Mouse (Mus musculus): ENCODE data around the gene Focad. TPM values are rescaled to one million over a fixed set of nuclear protein-coding genes. Genes with fewer than 3 reads are reported as not detected.

Focad gene
- polyA plus RNA-seq, 1 experiment: 22.5 TPM

DNA sequence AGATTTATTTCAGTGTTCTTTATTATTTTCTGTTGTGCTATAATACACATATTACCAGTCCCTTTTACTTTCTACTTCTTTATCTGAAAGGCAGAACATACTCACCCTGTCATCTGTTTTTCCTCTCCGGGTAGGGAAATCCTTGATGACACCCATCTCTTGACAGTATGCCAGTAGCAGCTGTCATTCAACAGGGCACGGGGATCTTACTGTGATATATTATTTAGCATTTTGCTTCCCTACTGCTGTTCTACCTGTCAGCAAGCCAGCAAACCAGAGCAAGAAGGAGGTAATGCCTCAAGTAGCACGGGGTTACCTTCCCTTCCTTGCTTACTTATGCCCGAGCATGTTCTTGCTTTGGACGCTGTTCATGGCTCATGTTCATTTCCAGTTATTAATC, 99.8 kb downstream of the Focad start:
- Histone ChIP-seq H3K27ac (ENCODE audit: insufficient read depth, low read length) (no peak overlapping the region), H3K4me1 (ENCODE audit: control insufficient read depth, insufficient read depth, low read length) (no peaks in the 10 kb centered on the region), H3K4me3 (ENCODE audit: low read depth, low read length) (no peak overlapping the region), H3K27me3 (ENCODE audit: control insufficient read depth, insufficient read depth, low read length, poor library complexity, severe bottlenecking) (no peaks in the 10 kb centered on the region), H3K9me3 (replicated peaks; ENCODE audit: control insufficient read depth, insufficient read depth, low read length, poor library complexity, severe bottlenecking) (no peaks in the 10 kb centered on the region), H3K9ac (ENCODE audit: low read depth, poor library complexity, severe bottlenecking) (no peak overlapping the region), H3K36me3 (ENCODE audit: control insufficient read depth, insufficient read depth, low read length, poor library complexity, severe bottlenecking) (no peaks in the 10 kb centered on the region)
- TF ChIP-seq CTCF (IDR thresholded peaks at IDR 0.05; ENCODE audit: low read depth, low read length): no peak
- TF ChIP-seq POLR2A (IDR thresholded peaks at IDR 0.05; ENCODE audit: insufficient read depth, low read length): no peak
- no peak for TF ChIP-seq EP300 (IDR thresholded peaks at IDR 0.05; ENCODE audit: insufficient read depth, low read depth, low read length)

DNA sequence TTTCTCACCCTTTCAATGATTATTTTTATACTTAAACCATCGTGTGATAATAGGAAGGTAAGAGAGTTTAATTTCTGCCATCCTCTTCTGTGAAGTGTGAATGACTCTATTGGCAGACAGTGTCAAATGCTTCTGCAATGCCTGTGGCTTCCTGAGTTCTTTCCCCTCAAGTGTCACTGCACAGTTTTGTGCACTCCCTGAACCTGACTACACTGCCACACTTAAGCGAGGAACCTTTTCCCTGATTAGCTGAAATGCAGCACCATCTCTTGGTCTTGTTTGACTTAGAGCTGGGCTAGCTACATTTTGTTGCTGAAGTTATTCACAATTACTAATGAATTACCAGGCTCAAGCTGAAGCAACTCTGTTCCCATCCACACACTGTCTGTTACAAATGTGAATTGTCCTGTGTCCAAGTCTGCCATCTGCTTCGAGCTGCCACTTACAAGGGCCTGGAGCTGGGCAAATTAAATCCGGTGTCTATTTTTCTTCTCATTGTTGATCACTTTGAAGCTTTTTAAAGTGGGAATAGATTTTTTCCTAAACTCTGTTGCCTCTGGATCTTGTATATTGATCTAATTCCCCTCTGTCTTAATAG, 101.6 kb downstream of the Focad start:
- H3K36me3 ChIP-seq (ENCODE audit: control insufficient read depth, insufficient read depth, low read length, poor library complexity, severe bottlenecking): no peaks in the 10 kb centered on the region
- H3K27ac ChIP-seq (ENCODE audit: insufficient read depth, low read length): no peak overlapping the region

DNA sequence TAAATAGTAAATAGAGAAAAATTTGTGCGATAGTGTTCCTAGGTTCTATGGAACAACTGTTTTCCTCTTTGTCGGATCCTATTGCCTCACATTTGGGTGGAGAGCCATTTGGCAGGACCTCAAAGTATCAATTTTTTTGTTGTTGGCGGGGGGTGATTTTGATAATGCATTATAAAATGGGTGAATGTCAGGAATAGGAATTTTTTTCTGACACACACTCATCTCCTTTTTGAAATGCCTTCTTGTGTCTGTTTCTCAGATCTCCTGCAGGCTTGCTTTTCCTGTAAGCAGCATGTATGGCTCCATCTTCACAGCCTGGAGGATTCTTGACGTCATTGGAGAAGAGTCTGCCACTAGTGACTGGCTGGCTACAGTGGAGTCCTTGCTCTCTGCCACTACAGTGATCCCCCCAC, 102.1 kb downstream of the Focad start:
- no peak for TF ChIP-seq CTCF (IDR thresholded peaks at IDR 0.05; ENCODE audit: low read depth, low read length)
- no peak for TF ChIP-seq EP300 (IDR thresholded peaks at IDR 0.05; ENCODE audit: insufficient read depth, low read depth, low read length)
- no peak for TF ChIP-seq POLR2A (IDR thresholded peaks at IDR 0.05; ENCODE audit: insufficient read depth, low read length)
- H3K9me3 ChIP-seq (replicated peaks; ENCODE audit: control insufficient read depth, insufficient read depth, low read length, poor library complexity, severe bottlenecking): no peaks in the 10 kb centered on the region
- no peaks in the 10 kb centered on the region for H3K36me3 ChIP-seq (ENCODE audit: control insufficient read depth, insufficient read depth, low read length, poor library complexity, severe bottlenecking)
- H3K9ac ChIP-seq (ENCODE audit: low read depth, poor library complexity, severe bottlenecking): no peak overlapping the region
- H3K4me1 ChIP-seq (ENCODE audit: control insufficient read depth, insufficient read depth, low read length): no peaks in the 10 kb centered on the region
- no peak overlapping the region for H3K4me3 ChIP-seq (ENCODE audit: low read depth, low read length)
- no peaks in the 10 kb centered on the region for H3K27me3 ChIP-seq (ENCODE audit: control insufficient read depth, insufficient read depth, low read length, poor library complexity, severe bottlenecking)
- no peak overlapping the region for H3K27ac ChIP-seq (ENCODE audit: insufficient read depth, low read length)

More for the DNA sequence above, 101.6 kb downstream of the Focad start:
- no peaks in the 10 kb centered on the region for H3K9me3 ChIP-seq (replicated peaks; ENCODE audit: control insufficient read depth, insufficient read depth, low read length, poor library complexity, severe bottlenecking)
- no peaks in the 10 kb centered on the region for H3K4me1 ChIP-seq (ENCODE audit: control insufficient read depth, insufficient read depth, low read length)
- no peak overlapping the region for H3K4me3 ChIP-seq (ENCODE audit: low read depth, low read length)
- no peak for TF ChIP-seq POLR2A (IDR thresholded peaks at IDR 0.05; ENCODE audit: insufficient read depth, low read length)
- H3K27me3 ChIP-seq (ENCODE audit: control insufficient read depth, insufficient read depth, low read length, poor library complexity, severe bottlenecking): no peaks in the 10 kb centered on the region
- no peak overlapping the region for H3K9ac ChIP-seq (ENCODE audit: low read depth, poor library complexity, severe bottlenecking)

GRCm38 (mm10) chr4:88197244-88197643, 102.8 kb downstream of the Focad start:
- H3K4me3 ChIP-seq (ENCODE audit: low read depth, low read length): no peak overlapping the region
- no peaks in the 10 kb centered on the region for H3K27me3 ChIP-seq (ENCODE audit: control insufficient read depth, insufficient read depth, low read length, poor library complexity, severe bottlenecking)
- no peak overlapping the region for H3K9ac ChIP-seq (ENCODE audit: low read depth, poor library complexity, severe bottlenecking)
- H3K4me1 ChIP-seq (ENCODE audit: control insufficient read depth, insufficient read depth, low read length): no peaks in the 10 kb centered on the region
- no peaks in the 10 kb centered on the region for H3K36me3 ChIP-seq (ENCODE audit: control insufficient read depth, insufficient read depth, low read length, poor library complexity, severe bottlenecking)
- no peaks in the 10 kb centered on the region for H3K9me3 ChIP-seq (replicated peaks; ENCODE audit: control insufficient read depth, insufficient read depth, low read length, poor library complexity, severe bottlenecking)
- no peak for TF ChIP-seq CTCF (IDR thresholded peaks at IDR 0.05; ENCODE audit: low read depth, low read length)
- no peak for TF ChIP-seq EP300 (IDR thresholded peaks at IDR 0.05; ENCODE audit: insufficient read depth, low read depth, low read length)
- TF ChIP-seq POLR2A (IDR thresholded peaks at IDR 0.05; ENCODE audit: insufficient read depth, low read length): no peak
- H3K27ac ChIP-seq (ENCODE audit: insufficient read depth, low read length): no peak overlapping the region

GRCm38 (mm10) chr4:88199186-88199585, 104.8 kb downstream of the Focad start:
- no peak overlapping the region for H3K9ac ChIP-seq (ENCODE audit: low read depth, poor library complexity, severe bottlenecking)
- H3K9me3 ChIP-seq (replicated peaks; ENCODE audit: control insufficient read depth, insufficient read depth, low read length, poor library complexity, severe bottlenecking): no peaks in the 10 kb centered on the region
- no peaks in the 10 kb centered on the region for H3K27me3 ChIP-seq (ENCODE audit: control insufficient read depth, insufficient read depth, low read length, poor library complexity, severe bottlenecking)
- no peak overlapping the region for H3K27ac ChIP-seq (ENCODE audit: insufficient read depth, low read length)
- no peak for TF ChIP-seq POLR2A (IDR thresholded peaks at IDR 0.05; ENCODE audit: insufficient read depth, low read length)
- TF ChIP-seq CTCF (IDR thresholded peaks at IDR 0.05; ENCODE audit: low read depth, low read length): no peak
- TF ChIP-seq EP300 (IDR thresholded peaks at IDR 0.05; ENCODE audit: insufficient read depth, low read depth, low read length): no peak
- no peak overlapping the region for H3K4me3 ChIP-seq (ENCODE audit: low read depth, low read length)
- H3K4me1 ChIP-seq (ENCODE audit: control insufficient read depth, insufficient read depth, low read length): no peaks in the 10 kb centered on the region
- no peaks in the 10 kb centered on the region for H3K36me3 ChIP-seq (ENCODE audit: control insufficient read depth, insufficient read depth, low read length, poor library complexity, severe bottlenecking)

GRCm38 (mm10) chr4:88201047-88201446, 106.6 kb downstream of the Focad start:
- Histone ChIP-seq H3K4me3 (ENCODE audit: low read depth, low read length) (no peak overlapping the region), H3K36me3 (ENCODE audit: control insufficient read depth, insufficient read depth, low read length, poor library complexity, severe bottlenecking) (no peaks in the 10 kb centered on the region), H3K9me3 (replicated peaks; ENCODE audit: control insufficient read depth, insufficient read depth, low read length, poor library complexity, severe bottlenecking) (no peaks in the 10 kb centered on the region), H3K9ac (ENCODE audit: low read depth, poor library complexity, severe bottlenecking) (no peak overlapping the region), H3K27ac (ENCODE audit: insufficient read depth, low read length) (no peak overlapping the region), H3K4me1 (ENCODE audit: control insufficient read depth, insufficient read depth, low read length) (no peaks in the 10 kb centered on the region), H3K27me3 (ENCODE audit: control insufficient read depth, insufficient read depth, low read length, poor library complexity, severe bottlenecking) (no peaks in the 10 kb centered on the region)
- TF ChIP-seq CTCF (IDR thresholded peaks at IDR 0.05; ENCODE audit: low read depth, low read length): no peak
- TF ChIP-seq EP300 (IDR thresholded peaks at IDR 0.05; ENCODE audit: insufficient read depth, low read depth, low read length): no peak
- no peak for TF ChIP-seq POLR2A (IDR thresholded peaks at IDR 0.05; ENCODE audit: insufficient read depth, low read length)

Measured in ES-Bruce4 (cell line).